Mouse (Mus musculus) liver, embryonic 11.5 days (tissue): ENCODE data around the gene Hydin. TPM values are rescaled to one million over a fixed set of nuclear protein-coding genes. Genes with fewer than 3 reads are reported as not detected.

Source experiments
- ATAC-seq: fragments of 200-750 bp; cut with Nextera tagmentation; replicated peaks from 2 replicates; pipeline ENCODE4 v1.8.0; 2017; ENCODE audit warnings: moderate number of reproducible peaks, mild to moderate bottlenecking, moderate TSS enrichment, moderate library complexity; ENCODE audit not compliant: low FRiP score
- DNase-seq: peaks from one replicate; pipeline ENCODE4 v3.0.0-alpha.2; 2017; ENCODE audit warnings: low spot score
- H3K27ac ChIP-seq: fragments of 300-500 bp; sonication (generic); 2 replicates; pipeline ENCODE4 v1.5.1; 2014; ENCODE audit warnings: mild to moderate bottlenecking, low read depth, low read length, control low read depth
- H3K27me3 ChIP-seq: fragments of 300-500 bp; sonication (generic); replicated peaks from 2 replicates; pipeline ENCODE4 v1.6.1; 2014; ENCODE audit warnings: low read length, mixed read lengths; ENCODE audit not compliant: control insufficient read depth, insufficient read depth
- H3K36me3 ChIP-seq: fragments of 300-500 bp; sonication (generic); 2 replicates; pipeline ENCODE4 v1.6.1; 2014; ENCODE audit warnings: mild to moderate bottlenecking, low read length, moderate library complexity, mixed read lengths; ENCODE audit not compliant: control insufficient read depth, insufficient read depth
- H3K4me1 ChIP-seq: fragments of 300-500 bp; sonication (generic); replicated peaks from 2 replicates; pipeline ENCODE4 v1.6.1; 2014; ENCODE audit warnings: low read length, mixed read lengths; ENCODE audit not compliant: control insufficient read depth, insufficient read depth
- H3K4me2 ChIP-seq: fragments of 300-500 bp; sonication (generic); 2 replicates; pipeline ENCODE4 v1.6.1; 2014; ENCODE audit warnings: mild to moderate bottlenecking, control low read depth, moderate library complexity
- H3K4me3 ChIP-seq: fragments of 300-500 bp; sonication (generic); 2 replicates; pipeline ENCODE4 v1.5.1; 2014; ENCODE audit warnings: low read depth, low read length, control low read depth
- H3K9ac ChIP-seq: fragments of 300-500 bp; sonication (generic); 2 replicates; pipeline ENCODE4 v1.6.1; 2014; ENCODE audit warnings: low read depth, low read length, control low read depth
- H3K9me3 ChIP-seq: fragments of 300-500 bp; sonication (generic); 2 replicates; pipeline ENCODE4 v1.6.1; 2016; ENCODE audit warnings: low read length, inconsistent platforms, mixed read lengths; ENCODE audit not compliant: control insufficient read depth
- WGBS: fragments of 180-500 bp; shearing (Covaris S2); extraction: QIAGEN DNeasy Blood & Tissue Kit; methylation state at CpG from one replicate; pipeline ENCODE4 v1.1.7; 2014; 5-methylcytosine and 5-hydroxymethylcytosine counted together
- polyA plus RNA-seq: library from polyadenylated mRNA; unstranded; fragments of >200 nt; fragmentation: Nextera tagmentation; extraction: Ambion mirVana; gene quantifications from 2 replicates; pipeline ENCODE4 v1.2.1, GENCODE M21; 2014

The Hydin gene
- polyA plus RNA-seq, 1 experiment from 2014 or later: 0.05 TPM

- Histone ChIP-seq H3K27me3 (no peaks in the 10 kb centered on the region), H3K9ac (no peak overlapping the region), H3K4me1 (no peaks in the 10 kb centered on the region), H3K9me3 (no peaks in the 10 kb centered on the region), H3K4me3 (no peak overlapping the region), H3K4me2 (no peak overlapping the region), H3K27ac (no peak overlapping the region), H3K36me3 (no peaks in the 10 kb centered on the region)
- ATAC-seq (no peak), DNase-seq (no peak)
- 6% methylated on average over 1 of the region's 1 CpGs for WGBS
Observed at GRCm38 (mm10) chr8:110604556-110604955, 337.8 kb downstream of the Hydin start.

GRCm38 (mm10) chr8:110605401-110606015, 338.7 kb downstream of the Hydin start:
- Histone ChIP-seq H3K4me2 (no peak overlapping the region), H3K27ac (no peak overlapping the region), H3K9ac (no peak overlapping the region), H3K4me3 (no peak overlapping the region), H3K27me3 (no peaks in the 10 kb centered on the region), H3K9me3 (no peaks in the 10 kb centered on the region), H3K36me3 (no peaks in the 10 kb centered on the region), H3K4me1 (no peaks in the 10 kb centered on the region)
- WGBS: 45% methylated on average over 6 of the region's 6 CpGs
- no peak for DNase-seq
- no peak for ATAC-seq

DNA sequence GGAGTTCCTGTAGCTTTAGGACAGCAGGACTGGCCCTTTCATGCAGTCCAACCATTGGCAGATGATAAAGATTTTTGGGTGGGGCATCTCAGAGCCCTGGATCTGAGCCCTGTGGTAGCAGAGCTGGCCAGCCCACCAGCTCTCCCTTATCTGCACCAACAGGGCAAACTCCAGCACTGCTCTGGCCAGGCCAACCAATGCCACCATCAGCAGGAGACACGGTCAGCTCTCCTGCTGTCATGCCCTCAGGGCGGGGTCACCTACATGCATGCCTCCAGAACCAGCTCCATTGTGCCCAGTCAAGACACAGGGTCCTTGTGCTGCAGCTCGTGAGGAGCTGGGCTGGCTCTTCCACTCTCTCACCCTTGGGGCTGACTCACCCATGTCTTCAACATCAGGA, 349.0 kb downstream of the Hydin start:
- Histone ChIP-seq H3K4me1 (peaks cover 15% of the 10 kb centered on the region), H3K27me3 (peaks cover 4% of the 10 kb centered on the region; the same call in 1 of the 2 replicates), H3K9ac (no peak overlapping the region), H3K9me3 (no peaks in the 10 kb centered on the region), H3K27ac (no peak overlapping the region), H3K36me3 (no peaks in the 10 kb centered on the region), H3K4me2 (no peak overlapping the region), H3K4me3 (no peak overlapping the region)
- 48% methylated on average over 3 of the region's 3 CpGs for WGBS
- no peak for ATAC-seq
- DNase-seq: no peak

DNA sequence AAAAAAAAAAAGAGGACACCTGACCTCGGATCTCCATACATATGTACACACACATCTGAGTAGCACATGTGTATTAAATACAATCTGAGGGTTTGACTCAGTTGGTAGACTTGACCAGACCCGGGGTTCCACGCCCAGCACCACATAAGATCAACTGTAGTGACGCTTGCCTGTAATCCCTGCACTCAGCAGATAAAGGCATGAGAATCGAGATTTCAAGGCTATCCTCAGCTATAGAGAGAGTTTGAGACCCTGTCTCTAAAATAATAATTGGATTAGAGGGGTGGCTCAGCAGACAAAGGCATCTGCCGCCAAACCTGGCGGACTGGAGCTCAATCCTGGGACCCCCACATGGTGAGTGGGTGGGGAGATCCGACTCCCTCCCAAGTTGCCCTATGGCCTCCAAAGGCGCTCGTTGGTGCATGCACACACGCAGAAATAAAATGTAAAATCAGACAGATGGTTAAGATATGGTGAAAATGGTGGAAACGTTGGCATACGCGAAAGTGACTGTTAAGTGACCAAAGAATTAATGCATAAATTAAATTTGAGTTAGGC, 351.1 kb downstream of the Hydin start:
- Histone ChIP-seq H3K4me2 (peak overlapping the region; percentile 93), H3K4me3 (peak overlapping the region; percentile 85), H3K36me3 (no peaks in the 10 kb centered on the region), H3K27ac (no peak overlapping the region), H3K9ac (0 out of 2 replicates have a peak overlapping the region, but pooled peaks have one; percentile 13), H3K27me3 (peaks cover 4% of the 10 kb centered on the region; the same call in 1 of the 2 replicates), H3K9me3 (no peaks in the 10 kb centered on the region), H3K4me1 (peaks cover 15% of the 10 kb centered on the region)
- ATAC-seq (0 out of 2 replicates have a peak, but pooled peaks have one; percentile 5), DNase-seq (no peak)
- 23% methylated on average over 14 of the region's 14 CpGs for WGBS

DNA sequence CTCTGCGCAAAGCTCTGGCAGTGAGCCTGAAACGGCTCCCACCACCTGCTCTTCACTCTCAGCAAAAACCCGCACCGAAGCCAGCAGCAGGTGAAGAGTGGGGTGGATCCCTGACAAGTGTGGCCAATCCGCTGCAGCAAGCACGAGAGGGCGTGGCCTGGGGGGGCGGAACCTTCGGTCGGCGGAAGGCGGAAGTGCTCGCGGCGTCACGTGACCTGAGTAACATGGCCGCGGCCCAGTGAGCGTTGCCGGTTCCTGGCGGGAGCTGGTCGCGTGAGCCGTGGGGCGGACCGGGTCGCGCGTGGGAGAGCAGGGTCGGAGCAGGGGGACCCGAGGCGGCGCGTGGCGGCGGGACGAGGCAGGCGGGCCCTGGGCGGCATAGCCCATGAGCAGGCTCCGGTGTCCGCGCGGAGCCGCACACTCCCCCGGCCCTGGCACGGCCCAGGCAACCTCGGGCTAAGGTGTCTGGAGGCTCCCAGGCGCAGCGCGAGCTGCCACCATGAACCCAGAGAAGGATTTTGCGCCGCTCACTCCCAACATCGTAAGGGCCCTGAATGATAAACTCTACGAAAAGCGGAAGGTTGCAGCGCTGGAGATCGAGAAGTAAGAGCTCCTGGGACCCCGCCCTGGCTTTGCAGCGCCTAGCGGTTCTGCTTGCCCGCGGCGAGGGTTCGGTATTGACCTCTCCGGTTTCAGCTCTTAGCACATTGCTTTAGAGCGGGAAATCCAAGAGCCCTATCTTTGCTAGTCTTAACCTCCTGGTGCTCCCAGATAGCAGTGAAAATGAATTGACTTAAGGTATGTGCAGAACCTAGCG, 351.8 kb downstream of the Hydin start, which contains the start of gene Vac14:
TSS of gene Vac14 (plus strand) at position 195 of the 817 bp plus-strand sequence.
- Histone ChIP-seq H3K4me3 (peak within 1 kb of the TSS; percentile 85), H3K27ac (peak within 1 kb of the TSS; percentile 63), H3K9ac (peak within 1 kb of the TSS; percentile 75), H3K36me3 (no peaks in the 10 kb centered on the region), H3K4me1 (peaks cover 15% of the 10 kb centered on the region), H3K9me3 (no peaks in the 10 kb centered on the region), H3K4me2 (peak within 1 kb of the TSS; percentile 93), H3K27me3 (peaks cover 4% of the 10 kb centered on the region; the same call in 1 of the 2 replicates)
- under 1% methylated on average over 67 of the region's 67 CpGs for WGBS
- ATAC-seq (peak; percentile 93), DNase-seq (peak; percentile 99)

DNA sequence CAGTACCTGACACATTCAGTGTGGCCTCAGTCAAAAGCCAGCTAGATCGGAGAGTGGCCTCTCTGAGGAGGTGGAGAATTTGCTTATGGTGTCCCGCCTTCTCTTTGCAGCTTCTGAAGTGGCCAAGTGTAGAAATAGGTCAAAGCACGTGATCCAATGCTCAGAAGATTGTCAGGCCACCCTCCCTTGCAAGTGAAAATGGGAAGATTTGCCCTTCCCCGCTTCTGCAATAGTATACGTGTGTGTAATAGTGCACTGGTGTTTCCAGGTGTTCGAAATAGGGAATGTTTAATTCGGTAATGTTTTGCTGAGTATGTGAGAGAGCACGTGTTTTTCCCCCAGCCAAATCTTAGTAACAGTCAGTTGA, 352.4 kb downstream of the Hydin start:
- Histone ChIP-seq H3K4me2 (peak overlapping the region; percentile 93), H3K27ac (peak overlapping the region; percentile 63), H3K9ac (peak overlapping the region; percentile 75), H3K4me3 (peak overlapping the region; percentile 85), H3K36me3 (no peaks in the 10 kb centered on the region), H3K4me1 (peaks cover 15% of the 10 kb centered on the region), H3K9me3 (no peaks in the 10 kb centered on the region), H3K27me3 (peaks cover 4% of the 10 kb centered on the region; the same call in 1 of the 2 replicates)
- 17% methylated on average over 8 of the region's 8 CpGs for WGBS
- DNase-seq: no peak
- no peak; the same call in 1 of the 2 replicates for ATAC-seq

GRCm38 (mm10) chr8:110619919-110620318, 353.1 kb downstream of the Hydin start:
- ATAC-seq (no peak), DNase-seq (no peak)
- Histone ChIP-seq H3K9me3 (no peaks in the 10 kb centered on the region), H3K36me3 (no peaks in the 10 kb centered on the region), H3K27ac (no peak overlapping the region), H3K4me3 (peak overlapping the region; percentile 85), H3K4me1 (peaks cover 15% of the 10 kb centered on the region), H3K27me3 (peaks cover 4% of the 10 kb centered on the region; the same call in 1 of the 2 replicates), H3K4me2 (peak overlapping the region; percentile 93), H3K9ac (peak overlapping the region; percentile 75; the same call in 1 of the 2 replicates)
- 84% methylated on average over 5 of the region's 5 CpGs for WGBS

DNA sequence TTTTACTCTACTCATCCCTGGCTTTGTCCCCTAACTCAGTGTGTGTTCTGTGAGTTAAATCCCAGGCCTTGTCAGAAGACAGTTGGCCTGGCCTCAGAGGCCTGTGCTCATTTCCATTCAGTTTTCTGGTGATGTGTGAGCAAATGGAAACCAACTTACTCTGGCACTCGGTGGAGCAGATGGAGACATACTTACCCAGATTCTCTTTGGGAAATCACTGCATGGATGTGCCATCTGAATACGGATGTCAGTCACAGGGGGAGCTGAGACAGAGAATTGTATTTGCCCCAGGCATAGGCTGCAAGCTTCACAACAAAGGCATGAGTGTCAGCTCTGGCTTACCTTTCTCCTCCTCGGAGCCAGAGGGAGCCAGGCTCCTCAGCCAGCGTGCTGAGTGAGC, 359.7 kb downstream of the Hydin start:
- H3K9me3 ChIP-seq: no peaks in the 10 kb centered on the region
- H3K4me1 ChIP-seq: no peaks in the 10 kb centered on the region
- no peak for ATAC-seq
- no peak overlapping the region for H3K27ac ChIP-seq
- H3K36me3 ChIP-seq: no peaks in the 10 kb centered on the region
- H3K27me3 ChIP-seq: no peaks in the 10 kb centered on the region
- 86% methylated on average over 4 of the region's 4 CpGs for WGBS
- no peak overlapping the region for H3K4me3 ChIP-seq
- DNase-seq: no peak
- no peak overlapping the region for H3K9ac ChIP-seq
- H3K4me2 ChIP-seq: no peak overlapping the region
